Mouse (Mus musculus): ENCODE results near the gene Hipk2. TPM values are rescaled to one million over a fixed set of nuclear protein-coding genes. Genes with fewer than 3 reads are reported as not detected.

Hipk2 gene
- polyA plus RNA-seq, 1 experiment: 16.9 TPM

- H3K27me3 ChIP-seq (ENCODE audit: control insufficient read depth, insufficient read depth, low read length): no peaks in the 10 kb centered on the region
- H3K36me3 ChIP-seq (ENCODE audit: control insufficient read depth, insufficient read depth, low read length): no peaks in the 10 kb centered on the region
- WGBS: 97% methylated on average over 1 of the region's 1 CpGs
- H3K27ac ChIP-seq (ENCODE audit: control insufficient read depth, insufficient read depth, low read length): no peak overlapping the region
- no peak for TF ChIP-seq CTCF (IDR thresholded peaks at IDR 0.05; ENCODE audit: borderline replicate concordance, control insufficient read depth, extremely low read depth, insufficient read depth, low read length, poor library complexity)
- no peak for TF ChIP-seq POLR2A (IDR thresholded peaks at IDR 0.05; ENCODE audit: control insufficient read depth, extremely low read depth, insufficient read depth, low read length, poor library complexity)
- no peak for DNase-seq
- no peaks in the 10 kb centered on the region; the same call in 1 of the 2 replicates for H3K4me1 ChIP-seq (replicated peaks; ENCODE audit: control insufficient read depth, insufficient read depth, low read length)
- no peak overlapping the region for H3K4me3 ChIP-seq (ENCODE audit: control insufficient read depth, insufficient read depth, low read length)
These were observed 9.6 kb downstream of the Hipk2 start for GRCm38 (mm10) chr6:38866357-38866756.

GRCm38 (mm10) chr6:38865805-38866204 is 10.2 kb downstream of the Hipk2 start:
- TF ChIP-seq CTCF (IDR thresholded peaks at IDR 0.05; ENCODE audit: borderline replicate concordance, control insufficient read depth, extremely low read depth, insufficient read depth, low read length, poor library complexity) (no peak), POLR2A (IDR thresholded peaks at IDR 0.05; ENCODE audit: control insufficient read depth, extremely low read depth, insufficient read depth, low read length, poor library complexity) (no peak)
- H3K36me3 ChIP-seq (ENCODE audit: control insufficient read depth, insufficient read depth, low read length): no peaks in the 10 kb centered on the region
- no peaks in the 10 kb centered on the region; the same call in 1 of the 2 replicates for H3K4me1 ChIP-seq (replicated peaks; ENCODE audit: control insufficient read depth, insufficient read depth, low read length)
- H3K27ac ChIP-seq (ENCODE audit: control insufficient read depth, insufficient read depth, low read length): no peak overlapping the region
- no peak overlapping the region for H3K4me3 ChIP-seq (ENCODE audit: control insufficient read depth, insufficient read depth, low read length)
- no peaks in the 10 kb centered on the region for H3K27me3 ChIP-seq (ENCODE audit: control insufficient read depth, insufficient read depth, low read length)
- DNase-seq: no peak

GRCm38 (mm10) chr6:38863595-38863994 is 12.4 kb downstream of the Hipk2 start:
- H3K36me3 ChIP-seq (ENCODE audit: control insufficient read depth, insufficient read depth, low read length): no peaks in the 10 kb centered on the region
- no peaks in the 10 kb centered on the region for H3K27me3 ChIP-seq (ENCODE audit: control insufficient read depth, insufficient read depth, low read length)
- no peak overlapping the region for H3K27ac ChIP-seq (ENCODE audit: control insufficient read depth, insufficient read depth, low read length)
- no peaks in the 10 kb centered on the region; the same call in 1 of the 2 replicates for H3K4me1 ChIP-seq (replicated peaks; ENCODE audit: control insufficient read depth, insufficient read depth, low read length)
- no peak overlapping the region for H3K4me3 ChIP-seq (ENCODE audit: control insufficient read depth, insufficient read depth, low read length)
- WGBS: 73% methylated on average over 3 of the region's 3 CpGs
- DNase-seq: no peak
- no peak for TF ChIP-seq POLR2A (IDR thresholded peaks at IDR 0.05; ENCODE audit: control insufficient read depth, extremely low read depth, insufficient read depth, low read length, poor library complexity)
- TF ChIP-seq CTCF (IDR thresholded peaks at IDR 0.05; ENCODE audit: borderline replicate concordance, control insufficient read depth, extremely low read depth, insufficient read depth, low read length, poor library complexity): no peak

- no peaks in the 10 kb centered on the region; the same call in 1 of the 2 replicates for H3K4me1 ChIP-seq (replicated peaks; ENCODE audit: control insufficient read depth, insufficient read depth, low read length)
- no peak for DNase-seq
- no peak overlapping the region for H3K4me3 ChIP-seq (ENCODE audit: control insufficient read depth, insufficient read depth, low read length)
- no peaks in the 10 kb centered on the region for H3K36me3 ChIP-seq (ENCODE audit: control insufficient read depth, insufficient read depth, low read length)
- no peak overlapping the region for H3K27ac ChIP-seq (ENCODE audit: control insufficient read depth, insufficient read depth, low read length)
- WGBS: 94% methylated on average over 2 of the region's 2 CpGs
- TF ChIP-seq CTCF (IDR thresholded peaks at IDR 0.05; ENCODE audit: borderline replicate concordance, control insufficient read depth, extremely low read depth, insufficient read depth, low read length, poor library complexity) (no peak), POLR2A (IDR thresholded peaks at IDR 0.05; ENCODE audit: control insufficient read depth, extremely low read depth, insufficient read depth, low read length, poor library complexity) (no peak)
- H3K27me3 ChIP-seq (ENCODE audit: control insufficient read depth, insufficient read depth, low read length): no peaks in the 10 kb centered on the region
These were observed 15.7 kb downstream of the Hipk2 start for GRCm38 (mm10) chr6:38860301-38860700.

- Histone ChIP-seq H3K36me3 (ENCODE audit: control insufficient read depth, insufficient read depth, low read length) (no peaks in the 10 kb centered on the region), H3K4me3 (ENCODE audit: control insufficient read depth, insufficient read depth, low read length) (no peak overlapping the region), H3K27me3 (ENCODE audit: control insufficient read depth, insufficient read depth, low read length) (no peaks in the 10 kb centered on the region), H3K4me1 (replicated peaks; ENCODE audit: control insufficient read depth, insufficient read depth, low read length) (no peaks in the 10 kb centered on the region; the same call in 1 of the 2 replicates), H3K27ac (ENCODE audit: control insufficient read depth, insufficient read depth, low read length) (no peak overlapping the region)
- no peak for TF ChIP-seq POLR2A (IDR thresholded peaks at IDR 0.05; ENCODE audit: control insufficient read depth, extremely low read depth, insufficient read depth, low read length, poor library complexity)
- TF ChIP-seq CTCF (IDR thresholded peaks at IDR 0.05; ENCODE audit: borderline replicate concordance, control insufficient read depth, extremely low read depth, insufficient read depth, low read length, poor library complexity): no peak
- DNase-seq: no peak
- WGBS: 100% methylated on average over 1 of the region's 1 CpGs
These were observed 16.1 kb downstream of the Hipk2 start for GRCm38 (mm10) chr6:38859819-38860218.

GRCm38 (mm10) chr6:38853561-38853992 is 22.4 kb downstream of the Hipk2 start:
- no peak overlapping the region for H3K4me3 ChIP-seq (ENCODE audit: control insufficient read depth, insufficient read depth, low read length)
- no peaks in the 10 kb centered on the region for H3K4me1 ChIP-seq (replicated peaks; ENCODE audit: control insufficient read depth, insufficient read depth, low read length)
- no peak for DNase-seq
- no peak overlapping the region for H3K27ac ChIP-seq (ENCODE audit: control insufficient read depth, insufficient read depth, low read length)
- TF ChIP-seq CTCF (IDR thresholded peaks at IDR 0.05; ENCODE audit: borderline replicate concordance, control insufficient read depth, extremely low read depth, insufficient read depth, low read length, poor library complexity) (no peak), POLR2A (IDR thresholded peaks at IDR 0.05; ENCODE audit: control insufficient read depth, extremely low read depth, insufficient read depth, low read length, poor library complexity) (no peak)
- no peaks in the 10 kb centered on the region for H3K27me3 ChIP-seq (ENCODE audit: control insufficient read depth, insufficient read depth, low read length)
- H3K36me3 ChIP-seq (ENCODE audit: control insufficient read depth, insufficient read depth, low read length): no peaks in the 10 kb centered on the region
- WGBS: 90% methylated on average over 5 of the region's 5 CpGs

GRCm38 (mm10) chr6:38851740-38852139 is 24.2 kb downstream of the Hipk2 start:
- Histone ChIP-seq H3K36me3 (ENCODE audit: control insufficient read depth, insufficient read depth, low read length) (no peaks in the 10 kb centered on the region), H3K27me3 (ENCODE audit: control insufficient read depth, insufficient read depth, low read length) (no peaks in the 10 kb centered on the region), H3K4me3 (ENCODE audit: control insufficient read depth, insufficient read depth, low read length) (no peak overlapping the region), H3K4me1 (replicated peaks; ENCODE audit: control insufficient read depth, insufficient read depth, low read length) (no peaks in the 10 kb centered on the region; the same call in 1 of the 2 replicates), H3K27ac (ENCODE audit: control insufficient read depth, insufficient read depth, low read length) (no peak overlapping the region)
- no peak for TF ChIP-seq CTCF (IDR thresholded peaks at IDR 0.05; ENCODE audit: borderline replicate concordance, control insufficient read depth, extremely low read depth, insufficient read depth, low read length, poor library complexity)
- TF ChIP-seq POLR2A (IDR thresholded peaks at IDR 0.05; ENCODE audit: control insufficient read depth, extremely low read depth, insufficient read depth, low read length, poor library complexity): no peak
- DNase-seq: no peak
- WGBS: 90% methylated on average over 2 of the region's 2 CpGs

Measured in thymus, adult 2 months (tissue).